Mouse (Mus musculus): ENCODE results near the gene Zfp708.
"Not testable (repeated sequence)": the region's sequence is repeated elsewhere in the genome, so short reads cannot be mapped to it uniquely, and the experiment has no call there.

The Zfp708 gene
- long read RNA-seq, experiment 1 = 0 reads
- long read RNA-seq, experiment 2, partial matches to known transcripts = 1 of 2 reads
- long read RNA-seq, experiment 2, other reads (novel, unspliced or antisense) = 0 of 2 reads

DNA sequence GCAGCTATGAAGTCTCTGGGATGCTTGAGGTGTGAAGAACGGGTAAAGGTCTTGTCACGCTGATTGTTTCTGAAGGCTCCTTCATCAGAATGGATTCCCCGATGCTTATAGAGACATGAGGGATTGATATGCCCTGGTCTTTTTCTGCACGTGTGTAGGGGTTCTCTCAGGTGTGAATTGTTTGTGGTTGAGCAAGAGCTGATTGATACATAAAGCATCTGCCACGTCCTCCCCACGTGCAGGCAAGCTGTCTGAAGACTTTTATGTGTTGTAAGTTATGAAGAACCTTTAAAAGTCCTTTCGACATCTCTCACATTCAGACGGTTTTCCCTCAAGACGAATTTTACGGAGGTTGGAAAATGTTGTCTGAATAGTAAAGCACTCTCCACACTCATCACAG, at the start of gene Zfp708:
TSS of gene Zfp708 (minus strand) at position 101 of the 400 bp plus-strand sequence.
- intact Hi-C loops (cut with DNase I) = no loop called here

DNA sequence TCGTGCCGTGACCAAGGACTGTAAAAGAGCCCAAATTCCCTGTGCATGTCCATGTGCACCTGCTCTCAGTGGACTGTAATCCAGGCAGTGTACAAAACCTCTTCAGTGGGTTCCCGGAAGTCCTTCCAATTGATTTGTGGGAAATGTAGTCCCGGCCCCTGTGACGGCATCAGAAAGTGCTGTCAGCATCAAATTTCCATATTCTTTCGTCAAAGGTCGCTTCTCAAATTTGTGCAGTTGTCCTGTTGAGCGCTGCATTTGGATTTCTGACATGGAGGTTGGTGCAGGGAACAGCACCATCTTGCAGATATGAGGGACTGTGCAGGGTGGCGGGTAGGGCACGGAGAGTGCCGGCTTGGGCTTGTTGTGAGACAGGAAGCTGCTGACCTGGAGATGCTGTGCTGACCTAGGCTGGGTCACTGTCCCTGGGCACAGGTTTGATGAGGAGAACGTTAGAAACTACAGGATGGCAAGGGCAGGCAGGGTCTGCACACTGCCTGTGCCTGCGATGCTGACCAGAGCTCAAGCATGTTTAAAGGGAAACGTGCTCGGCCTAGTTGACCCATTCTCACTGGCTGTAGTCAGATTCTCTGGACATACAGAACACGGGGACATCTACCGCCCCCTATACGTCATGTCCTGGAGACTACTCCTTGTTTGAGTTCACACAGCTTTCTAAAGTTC, 30.4 kb upstream of the Zfp708 start:
- intact Hi-C loops (cut with DNase I) = loop anchor here (5.0 to 10.0 kb wide), 2 partner anchors 47 to 179 kb away; partner anchors contain the start of genes Rsl1 and Zfp457

DNA sequence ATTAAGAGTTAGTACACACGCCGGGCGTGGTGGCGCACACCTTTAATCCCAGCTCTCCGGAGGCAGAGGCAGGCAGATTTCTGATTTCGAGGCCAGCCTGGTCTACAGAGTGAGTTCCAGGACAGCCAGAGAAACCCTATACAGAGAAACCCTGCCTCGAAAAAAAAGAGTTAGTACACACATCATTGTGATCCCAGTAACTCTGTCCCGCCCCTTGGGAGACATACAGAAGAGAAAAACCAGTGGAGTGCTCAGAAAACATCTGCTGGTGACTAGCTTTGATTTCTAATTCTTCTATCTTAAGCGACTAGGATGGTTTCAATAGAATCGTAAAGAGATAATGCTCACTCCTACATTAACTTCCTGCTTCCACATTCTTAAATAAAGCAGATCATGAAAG, 29.7 kb upstream of the Zfp708 start:
- intact Hi-C loops (cut with DNase I) = loop anchor here (5.0 to 10.0 kb wide), 2 partner anchors 47 to 180 kb away; partner anchors contain the start of genes Rsl1 and Zfp457

DNA sequence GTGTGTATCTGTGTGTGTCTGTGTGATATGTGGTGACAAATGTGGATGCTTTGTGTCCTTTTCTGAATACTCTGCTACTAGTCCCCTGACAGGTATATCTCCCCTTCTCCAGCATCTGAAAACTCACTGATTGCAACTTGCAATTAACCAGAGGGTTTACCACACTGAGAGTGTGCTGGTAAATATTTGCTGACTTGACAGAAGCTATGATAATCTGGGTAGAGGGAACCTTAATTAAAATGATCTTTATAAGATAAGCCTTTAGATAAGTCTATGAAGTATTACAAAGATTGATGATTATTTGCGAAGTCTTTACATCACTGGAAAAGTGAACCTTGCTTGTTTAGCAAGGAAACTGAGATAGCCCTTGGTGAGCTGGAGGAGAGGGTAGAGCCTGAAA, 26.7 kb upstream of the Zfp708 start:
- intact Hi-C loops (cut with DNase I) = loop anchor here (10.0 kb wide), 1 partner anchor 50 kb away; the partner anchor contains the start of gene Rsl1

DNA sequence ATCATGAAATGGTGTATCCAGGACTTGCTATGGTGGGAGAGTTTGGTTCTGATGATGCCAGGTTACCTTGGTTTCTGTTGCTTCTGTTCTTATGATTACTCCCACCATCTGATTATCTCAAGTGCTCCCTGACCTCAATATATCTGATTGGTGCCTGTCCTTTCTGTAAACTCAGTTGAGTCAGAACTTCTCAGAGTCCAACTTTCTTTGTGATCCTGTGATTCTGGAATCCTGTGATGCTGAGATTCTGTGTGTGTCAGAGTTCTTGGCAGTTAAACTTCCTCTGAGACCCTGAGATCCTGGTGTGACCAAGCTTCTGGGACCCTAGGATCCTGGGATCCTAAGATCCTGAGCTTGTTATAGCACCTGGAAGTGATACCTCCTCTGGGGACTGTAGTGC, 23.6 kb upstream of the Zfp708 start, which contains the start of gene Zfp759:
TSS of gene Zfp759 (plus strand) at position 301 of the 400 bp plus-strand sequence.
- intact Hi-C loops (cut with DNase I) = loop anchor here (10.0 kb wide), 1 partner anchor 53 kb away; the partner anchor contains the start of gene Rsl1

DNA sequence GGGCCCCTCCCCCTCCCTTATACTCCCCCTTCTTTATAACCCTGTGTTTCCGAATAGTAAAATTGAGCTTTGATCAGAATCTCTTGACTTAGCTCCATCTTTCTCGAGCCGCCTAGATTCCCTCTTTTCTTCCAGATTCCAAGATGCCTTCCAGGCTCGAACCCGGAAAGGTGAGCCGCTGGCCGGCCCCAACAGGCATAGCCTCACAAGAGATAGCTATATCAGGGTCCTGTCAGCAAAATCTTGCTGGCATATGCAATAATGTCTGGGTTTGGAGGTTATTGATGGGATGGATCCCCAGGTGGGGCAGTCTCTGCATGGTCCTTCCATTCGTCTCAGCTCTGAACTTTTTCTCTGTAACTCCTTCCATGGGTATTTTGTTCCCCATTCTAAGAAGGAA, 18.4 kb upstream of the Zfp708 start, which contains the start of gene Rslcan18:
TSS of gene Rslcan18 (minus strand) at position 101 of the 400 bp plus-strand sequence.
- intact Hi-C loops (cut with DNase I) = not testable (repeated sequence)

DNA sequence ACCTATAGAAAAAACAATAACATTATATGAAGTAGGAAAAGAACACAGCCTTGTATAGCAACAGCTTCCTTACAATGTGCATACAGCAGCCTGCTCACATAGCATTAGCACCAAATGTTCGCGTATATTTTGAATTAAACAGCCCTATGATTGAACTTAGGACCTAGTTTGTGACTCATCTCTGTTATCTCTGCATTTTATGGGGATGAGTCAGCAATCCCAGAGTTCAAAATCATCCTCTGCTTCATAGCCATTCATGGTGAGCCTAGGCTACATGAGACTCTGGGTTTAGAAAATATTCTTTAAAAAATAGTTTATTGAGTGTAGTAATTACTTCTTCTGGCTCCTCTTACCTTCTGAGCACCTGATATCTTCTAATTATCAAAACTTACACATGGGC, 15.5 kb upstream of the Zfp708 start:
- intact Hi-C loops (cut with DNase I) = no loop called here

DNA sequence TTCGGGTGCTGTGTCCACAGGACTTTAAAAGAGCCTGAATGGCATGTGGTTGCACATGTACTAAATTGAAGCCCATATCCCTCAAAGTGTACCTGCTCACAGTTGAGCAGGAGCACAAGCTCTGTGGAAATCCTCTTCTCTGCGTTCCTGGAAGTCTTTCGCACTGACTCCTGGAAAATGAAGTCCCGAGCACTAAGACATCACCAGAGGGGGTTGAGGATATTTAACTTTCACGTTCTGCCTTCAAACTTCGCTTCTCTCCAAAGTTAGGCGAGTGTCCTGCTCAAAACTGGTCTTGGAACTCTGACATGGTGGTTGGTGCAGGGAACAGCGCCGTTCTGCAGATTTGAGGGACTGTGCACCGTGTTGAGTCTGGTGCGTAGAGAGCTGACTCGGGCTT, 14.3 kb upstream of the Zfp708 start:
- intact Hi-C loops (cut with DNase I) = no loop called here

DNA sequence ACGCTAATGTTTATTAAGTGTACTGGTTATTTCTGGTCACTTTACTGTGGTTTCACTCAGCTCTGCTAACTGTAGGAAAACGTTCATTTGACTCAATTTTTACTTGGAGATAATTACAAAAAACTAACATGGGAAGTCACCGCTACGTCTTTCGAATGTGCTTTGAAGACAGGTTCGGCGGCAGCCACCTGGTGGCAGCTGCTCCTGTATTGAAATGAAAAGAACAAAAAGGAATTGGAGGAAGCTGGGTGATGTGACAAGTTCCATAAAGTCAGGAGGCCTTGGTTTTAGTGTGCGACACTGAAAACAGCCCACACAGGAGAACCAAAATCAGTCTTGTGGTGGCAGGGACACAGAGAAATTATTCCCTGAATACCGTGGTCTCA, 11.0 kb upstream of the Zfp708 start:
- intact Hi-C loops (cut with DNase I) = loop anchor here (5.0 to 10.0 kb wide), 2 partner anchors 47 to 104 kb away; partner anchors contain the start of gene Zfp712

DNA sequence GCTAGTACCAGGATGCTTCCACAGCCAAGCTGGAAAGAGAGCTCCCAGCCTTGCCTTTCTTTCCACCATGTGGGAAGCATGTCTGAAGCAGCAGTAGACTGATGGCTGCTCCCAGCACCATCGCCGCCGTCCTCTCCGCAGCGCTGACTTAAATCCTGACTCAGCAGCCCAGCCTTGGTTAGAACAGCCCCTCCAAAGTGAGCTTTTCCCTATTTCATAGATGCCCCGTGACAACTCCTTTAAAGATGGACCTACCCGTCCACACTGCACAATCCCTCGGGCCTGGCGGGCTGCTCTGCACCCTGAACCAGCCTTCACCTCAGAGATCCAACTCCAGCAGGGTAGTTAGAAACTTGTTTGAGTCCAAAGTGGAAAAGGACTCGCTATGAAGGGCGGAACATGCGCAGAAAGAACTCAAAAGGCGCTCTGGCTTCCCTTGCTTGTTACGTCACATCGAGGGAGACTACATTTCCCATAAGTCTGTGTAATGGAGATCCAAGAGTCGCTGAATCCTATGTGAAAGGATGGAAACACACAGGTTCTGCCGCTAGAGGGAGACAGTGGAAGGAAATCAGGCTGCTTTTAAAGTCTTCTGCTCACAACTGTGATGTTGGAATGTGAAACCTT, 10.5 kb upstream of the Zfp708 start, which contains the start of gene Gm28557:
TSS of gene Gm28557 (minus strand) at position 411 of the 627 bp plus-strand sequence.
- intact Hi-C loops (cut with DNase I) = loop anchor here (5.0 to 10.0 kb wide), 2 partner anchors 46 to 104 kb away; partner anchors contain the start of gene Zfp712

DNA sequence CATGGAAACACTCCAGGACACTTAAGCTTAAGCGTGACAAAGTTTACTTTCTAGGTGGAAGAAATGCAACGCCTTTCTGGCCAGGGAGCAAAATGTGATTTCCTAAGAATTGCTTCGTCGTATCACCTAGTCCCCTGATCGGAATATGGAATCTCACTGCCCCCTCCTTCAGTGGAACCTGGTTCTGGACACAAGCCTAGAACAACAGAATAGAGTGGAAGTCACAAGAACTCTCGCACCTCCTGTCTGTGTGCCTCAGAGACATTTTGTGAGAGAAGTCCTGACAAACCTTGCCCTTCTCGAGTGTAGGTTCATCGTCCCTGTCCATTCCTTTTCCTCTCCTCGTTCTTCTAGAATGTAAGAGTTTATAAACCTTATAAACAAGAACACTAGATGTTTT, 9.9 kb upstream of the Zfp708 start:
- intact Hi-C loops (cut with DNase I) = loop anchor here (5.0 to 10.0 kb wide), 2 partner anchors 45 to 103 kb away; partner anchors contain the start of gene Zfp712

DNA sequence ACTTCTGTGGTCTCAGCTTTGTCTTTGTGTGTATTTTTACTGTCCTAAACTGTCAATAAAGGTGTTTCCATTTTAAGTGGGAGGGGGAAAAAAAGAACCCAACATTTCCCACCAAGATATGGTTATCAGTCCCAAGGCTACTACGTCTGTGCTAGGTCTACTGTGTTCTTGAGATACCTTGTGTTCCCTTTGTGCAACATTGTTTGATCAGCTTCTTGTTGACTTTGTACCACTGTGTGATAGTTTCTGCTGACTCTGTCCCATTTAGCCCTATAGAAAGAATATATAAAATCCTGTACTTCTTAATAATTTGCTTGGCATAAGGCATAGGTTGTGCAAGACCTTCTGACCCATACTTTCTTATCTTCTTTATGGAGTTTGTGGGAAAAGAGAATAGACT, 7.6 kb downstream of the Zfp708 start:
- intact Hi-C loops (cut with DNase I) = no loop called here

DNA sequence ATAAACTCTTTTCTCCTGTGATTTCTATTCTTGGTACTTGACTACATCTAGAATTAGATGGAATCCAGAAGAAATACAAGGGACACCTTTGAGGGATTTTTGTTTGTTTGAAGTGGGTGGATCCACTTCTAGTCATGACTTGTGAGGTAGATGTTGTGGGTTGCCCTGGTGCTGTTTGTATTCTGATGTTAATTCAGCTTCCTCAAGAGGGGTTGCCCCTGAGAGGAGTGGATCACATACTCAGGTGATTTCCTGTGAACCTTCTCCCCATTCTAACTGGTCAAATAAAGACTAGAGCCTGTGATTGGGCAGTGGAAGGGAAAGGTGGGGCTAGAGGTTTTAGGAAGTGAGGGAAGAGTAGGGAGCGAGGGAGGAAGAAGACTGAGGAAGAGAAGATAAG, 15.8 kb downstream of the Zfp708 start:
- intact Hi-C loops (cut with DNase I) = no loop called here

DNA sequence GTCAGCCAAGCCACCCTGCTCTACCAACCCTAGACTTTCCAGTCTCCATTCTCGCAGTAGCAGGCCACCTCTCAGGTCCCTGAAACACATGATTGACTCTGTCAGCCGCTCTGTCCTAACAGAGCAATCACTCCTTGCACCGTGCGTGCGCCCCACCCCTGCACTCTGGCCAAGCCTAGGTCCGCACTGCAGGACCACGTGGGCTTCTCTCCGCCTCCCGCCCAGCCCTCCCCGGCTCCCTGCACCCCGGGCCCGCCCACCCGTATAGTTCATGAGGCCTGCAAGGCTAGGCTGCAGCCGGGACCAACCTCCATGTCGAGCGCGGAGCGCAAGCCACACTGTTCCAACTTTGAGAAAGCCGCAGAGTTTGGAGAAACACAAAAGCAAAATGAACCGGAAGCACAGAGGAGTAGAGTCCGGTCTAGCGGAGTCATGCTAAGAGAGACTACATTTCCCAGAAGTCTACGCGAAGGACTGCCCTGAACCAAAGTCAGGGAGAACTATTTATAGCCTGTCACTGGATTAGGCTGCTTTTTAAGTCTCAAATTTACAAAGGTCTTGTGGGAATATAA, 16.5 kb downstream of the Zfp708 start:
- intact Hi-C loops (cut with DNase I) = no loop called here

DNA sequence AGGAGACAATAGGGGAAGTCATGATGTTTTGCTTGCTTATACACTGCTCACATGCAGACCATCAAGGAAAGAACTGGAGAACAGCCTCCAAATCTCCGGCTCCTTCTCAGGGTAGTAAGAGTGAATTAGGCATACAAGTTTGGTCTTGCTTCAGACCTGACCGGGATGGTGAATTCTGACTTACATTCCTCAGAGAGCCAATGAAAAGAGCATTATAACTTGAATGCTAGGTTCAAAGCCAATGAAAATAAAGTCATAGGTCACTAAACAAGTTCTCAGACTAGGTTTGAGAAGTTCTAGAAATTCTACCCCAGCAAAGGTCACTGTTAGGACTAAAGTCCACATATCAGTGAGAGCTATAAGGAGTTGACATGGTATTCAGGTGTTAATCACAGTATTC, 20.5 kb downstream of the Zfp708 start:
- intact Hi-C loops (cut with DNase I) = no loop called here

DNA sequence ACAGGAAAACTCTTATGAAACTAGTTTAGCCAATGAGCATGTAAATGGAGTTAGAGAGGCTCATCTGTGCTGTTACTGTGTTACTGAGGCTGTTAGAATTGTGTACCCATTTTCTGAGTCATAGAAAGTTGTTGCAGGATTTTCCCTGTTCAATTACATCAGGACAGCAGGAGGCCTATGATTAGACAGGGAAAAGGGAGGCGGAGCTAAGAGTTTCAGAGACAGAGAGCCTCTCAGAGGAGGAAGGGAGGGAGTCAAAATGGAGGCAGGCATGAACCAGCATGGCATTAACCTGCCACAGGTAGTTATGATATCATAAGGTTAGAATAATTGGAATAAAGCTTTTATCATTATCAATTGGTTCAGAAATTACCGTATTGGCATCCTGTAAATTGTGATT, 25.0 kb downstream of the Zfp708 start:
- intact Hi-C loops (cut with DNase I) = no loop called here

DNA sequence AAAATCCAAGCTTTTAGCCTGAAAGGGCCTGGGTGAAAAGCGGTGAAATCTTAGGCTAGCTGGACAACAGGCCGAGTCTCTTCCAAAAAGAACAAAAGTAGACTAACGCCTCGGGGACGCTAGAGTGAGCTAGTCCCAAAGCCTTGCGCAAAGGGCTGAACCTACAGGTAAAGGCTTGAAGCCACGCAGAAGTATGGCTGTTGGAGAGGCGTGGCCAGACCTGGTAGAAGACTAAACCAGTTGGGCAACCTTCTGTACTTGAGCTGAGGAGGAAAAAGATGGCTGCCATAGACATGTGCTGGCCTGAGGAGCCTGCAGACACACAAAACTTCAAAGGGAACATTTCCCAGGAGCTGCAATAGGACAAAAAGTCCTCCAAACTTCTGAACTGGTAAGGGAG, 32.4 kb downstream of the Zfp708 start:
- intact Hi-C loops (cut with DNase I) = no loop called here

DNA sequence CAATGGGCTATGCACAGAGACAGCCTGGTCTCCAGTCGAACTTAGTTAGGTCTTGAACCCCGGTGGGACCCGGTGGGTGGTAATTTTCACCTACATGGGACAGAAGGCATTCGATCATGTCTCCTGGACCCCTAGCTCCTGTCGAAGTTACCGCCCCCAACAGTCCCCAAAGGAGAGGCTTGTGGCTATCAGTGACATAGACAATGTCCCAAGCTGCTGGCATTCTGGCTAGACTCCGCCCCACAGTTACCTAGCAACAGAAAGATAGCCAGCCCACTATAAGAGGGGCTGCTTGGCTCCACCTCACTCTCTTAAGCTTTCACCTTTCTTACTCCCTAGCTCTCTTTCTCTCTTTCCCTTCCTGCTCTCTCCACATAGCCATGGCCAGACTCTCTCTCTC, 35.3 kb downstream of the Zfp708 start:
- intact Hi-C loops (cut with DNase I) = loop anchor here (5.0 kb wide), 1 partner anchor 45 kb away; the partner anchor contains the start of gene Gm28557

DNA sequence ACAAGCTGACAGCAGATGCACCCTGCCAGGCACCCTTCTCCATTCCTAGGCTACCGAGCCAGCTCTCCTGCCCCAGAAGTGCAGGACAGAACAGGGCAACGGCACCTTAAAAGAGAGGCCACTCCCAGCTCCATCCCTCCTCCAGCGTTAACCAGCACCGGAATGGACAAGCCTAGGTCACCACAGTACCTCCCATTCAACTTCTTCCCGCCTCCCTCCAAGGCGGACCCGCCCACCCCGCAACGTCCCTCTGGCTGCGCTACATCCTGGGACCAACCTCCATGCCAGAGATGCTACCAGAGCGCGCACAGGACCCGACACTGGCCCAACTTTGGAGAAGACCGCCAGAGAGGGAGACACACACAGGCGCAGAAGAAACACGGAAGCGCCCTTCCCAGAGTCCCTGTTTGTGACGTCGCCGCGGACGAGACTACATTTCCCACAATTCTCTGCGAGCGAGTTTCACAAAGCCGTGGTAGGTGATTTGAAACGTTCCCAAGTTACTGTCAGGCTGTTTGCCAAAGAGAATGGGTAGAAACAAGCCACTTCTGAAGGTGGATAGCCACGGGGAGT, 36.9 kb downstream of the Zfp708 start, which contains the start of gene Zfp712:
TSS of gene Zfp712 (minus strand) at position 385 of the 573 bp plus-strand sequence.
- intact Hi-C loops (cut with DNase I) = loop anchor here (5.0 kb wide), 1 partner anchor 46 kb away; the partner anchor contains the start of gene Gm28557

DNA sequence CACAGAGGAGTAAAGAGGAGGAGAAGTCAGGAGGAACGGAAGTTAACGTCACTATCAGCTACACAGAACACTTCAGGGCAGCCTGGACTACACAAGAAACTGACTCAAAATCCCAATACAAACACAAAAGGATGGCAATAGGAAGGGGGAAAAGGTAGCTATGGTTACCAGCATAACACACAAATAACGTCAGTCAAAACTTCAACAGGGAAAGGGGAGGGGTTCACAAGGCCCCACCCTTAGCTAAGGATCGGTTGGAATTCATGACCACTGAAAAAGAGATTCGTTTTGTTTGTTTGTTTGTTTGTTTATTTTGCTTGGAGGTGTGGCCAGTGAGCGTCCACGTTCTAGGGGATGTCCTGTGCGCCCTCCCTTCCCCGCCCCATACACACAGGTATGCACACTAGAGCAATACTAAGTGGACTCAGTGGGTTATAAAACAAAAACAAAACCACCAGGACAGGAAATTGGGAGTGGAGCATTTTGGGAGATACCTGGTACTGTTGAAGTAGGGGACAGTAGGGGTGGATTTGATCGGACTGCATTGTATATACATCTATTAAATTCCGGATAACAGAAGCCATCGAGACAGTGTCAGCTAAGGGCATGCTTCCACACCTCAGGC, 37.5 kb downstream of the Zfp708 start:
- intact Hi-C loops (cut with DNase I) = loop anchor here (5.0 kb wide), 1 partner anchor 47 kb away; the partner anchor contains the start of gene Gm28557
